Mouse (Mus musculus) ovary, postnatal 36 days (tissue): Measurements from ENCODE around the gene Pepd.

Source experiments
- DNase-seq: peaks from one replicate; pipeline ENCODE4 v3.0.0; 2022; ENCODE audit warnings: low spot score, mixed read lengths

The Pepd gene

DNA sequence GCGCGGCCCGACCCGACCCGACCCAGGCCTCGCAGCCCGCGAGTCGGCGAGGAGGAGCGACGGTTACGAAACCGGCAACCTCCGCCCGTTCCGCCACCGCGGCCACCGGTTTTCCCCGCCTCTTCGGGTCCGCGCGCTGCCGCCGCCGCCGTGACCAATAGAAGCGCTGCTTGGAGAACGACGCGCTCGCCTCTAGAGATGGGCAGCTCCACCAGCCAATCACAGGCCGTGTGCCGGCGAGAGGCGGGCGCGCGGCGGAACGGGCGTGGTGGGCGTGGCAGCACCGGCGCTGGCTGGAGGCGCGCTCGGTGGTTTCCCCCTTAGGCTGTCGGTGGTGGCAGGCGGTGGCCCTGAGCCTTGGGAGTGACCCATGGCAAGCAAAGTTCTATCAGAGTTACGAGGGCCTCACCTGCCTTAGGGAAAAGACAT is 144.3 kb downstream of the Pepd start, which contains the start of gene Cebpg:
TSS of gene Cebpg (minus strand) at position 138 of the 429 bp plus-strand sequence.
- DNase-seq: peak; percentile 98

DNA sequence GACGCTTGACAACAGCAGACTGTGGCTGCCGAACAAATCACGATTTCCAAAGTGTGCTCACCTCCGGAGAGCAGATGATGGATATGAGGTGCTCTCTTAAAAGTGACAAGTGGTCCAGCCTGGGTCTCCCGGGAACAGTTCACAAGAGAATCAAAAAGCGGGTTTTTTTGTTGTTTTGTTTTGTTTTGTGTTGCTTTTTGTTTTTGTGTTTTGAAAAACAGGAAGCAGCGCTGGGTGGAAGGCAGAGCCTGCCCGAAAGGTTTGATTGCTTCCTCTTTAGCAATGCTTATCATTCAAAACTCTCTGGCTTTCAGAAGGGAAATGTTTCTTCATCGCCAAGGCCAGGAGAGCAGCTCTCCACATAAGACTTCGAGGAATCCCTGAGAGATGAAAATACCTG is 144.8 kb downstream of the Pepd start:
- DNase-seq: no peak

DNA sequence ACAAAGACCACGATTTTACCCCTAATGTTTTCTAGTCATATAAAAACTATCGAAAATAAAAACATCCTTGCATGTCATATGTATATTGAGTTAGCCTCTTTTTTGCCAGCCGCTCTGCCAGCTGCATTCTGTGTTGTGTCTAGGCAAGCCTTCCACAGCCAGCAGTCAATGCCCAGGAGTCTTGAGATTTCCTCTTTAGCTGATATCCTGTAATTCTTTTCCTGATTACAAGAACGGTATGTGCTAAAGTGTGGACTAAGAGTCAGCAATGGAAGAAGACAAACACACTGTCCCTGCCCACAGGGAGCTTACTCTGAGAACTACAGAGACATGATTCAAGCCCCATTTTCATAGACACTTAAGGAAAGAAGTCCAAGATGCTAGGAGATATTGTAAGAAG is 145.4 kb downstream of the Pepd start:
- no peak for DNase-seq

DNA sequence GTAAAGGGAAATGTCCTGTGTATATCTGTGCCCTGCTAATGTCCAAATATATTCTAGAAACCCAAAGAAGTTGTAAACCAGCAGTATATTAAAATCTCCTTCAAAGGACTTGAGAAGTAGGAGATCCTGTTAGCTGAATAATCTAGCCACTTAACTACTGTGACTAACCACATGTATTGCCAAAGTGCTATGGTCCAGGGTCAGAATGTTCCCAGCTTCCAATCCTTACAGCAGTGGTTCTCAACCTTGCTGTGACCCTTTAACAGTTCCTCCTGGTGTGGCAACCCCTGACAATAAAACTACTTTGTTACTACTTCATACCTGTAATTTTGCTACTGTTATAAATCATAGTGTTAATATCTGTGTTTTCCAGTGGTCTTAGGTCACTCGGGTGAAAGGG is 146.2 kb downstream of the Pepd start:
- no peak for DNase-seq

DNA sequence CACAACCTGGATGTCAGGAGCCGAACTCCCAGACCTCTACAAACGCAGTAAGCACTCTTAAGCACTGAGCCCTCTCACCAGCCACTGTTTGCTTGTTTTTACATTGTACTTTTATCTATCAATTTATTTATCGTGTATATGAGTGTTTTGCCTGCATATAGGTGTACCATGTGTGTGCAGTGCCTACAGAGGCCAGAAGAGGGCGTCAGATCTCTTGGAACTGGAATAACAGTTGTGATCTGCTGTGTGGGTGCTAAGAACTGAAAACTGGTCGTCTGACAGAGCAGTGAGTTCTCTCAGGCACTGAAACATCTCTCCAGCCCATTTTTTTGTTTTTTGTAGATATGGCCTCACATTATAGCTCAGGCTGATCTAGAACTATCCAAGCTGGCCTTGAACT is 147.3 kb downstream of the Pepd start:
- no peak for DNase-seq

DNA sequence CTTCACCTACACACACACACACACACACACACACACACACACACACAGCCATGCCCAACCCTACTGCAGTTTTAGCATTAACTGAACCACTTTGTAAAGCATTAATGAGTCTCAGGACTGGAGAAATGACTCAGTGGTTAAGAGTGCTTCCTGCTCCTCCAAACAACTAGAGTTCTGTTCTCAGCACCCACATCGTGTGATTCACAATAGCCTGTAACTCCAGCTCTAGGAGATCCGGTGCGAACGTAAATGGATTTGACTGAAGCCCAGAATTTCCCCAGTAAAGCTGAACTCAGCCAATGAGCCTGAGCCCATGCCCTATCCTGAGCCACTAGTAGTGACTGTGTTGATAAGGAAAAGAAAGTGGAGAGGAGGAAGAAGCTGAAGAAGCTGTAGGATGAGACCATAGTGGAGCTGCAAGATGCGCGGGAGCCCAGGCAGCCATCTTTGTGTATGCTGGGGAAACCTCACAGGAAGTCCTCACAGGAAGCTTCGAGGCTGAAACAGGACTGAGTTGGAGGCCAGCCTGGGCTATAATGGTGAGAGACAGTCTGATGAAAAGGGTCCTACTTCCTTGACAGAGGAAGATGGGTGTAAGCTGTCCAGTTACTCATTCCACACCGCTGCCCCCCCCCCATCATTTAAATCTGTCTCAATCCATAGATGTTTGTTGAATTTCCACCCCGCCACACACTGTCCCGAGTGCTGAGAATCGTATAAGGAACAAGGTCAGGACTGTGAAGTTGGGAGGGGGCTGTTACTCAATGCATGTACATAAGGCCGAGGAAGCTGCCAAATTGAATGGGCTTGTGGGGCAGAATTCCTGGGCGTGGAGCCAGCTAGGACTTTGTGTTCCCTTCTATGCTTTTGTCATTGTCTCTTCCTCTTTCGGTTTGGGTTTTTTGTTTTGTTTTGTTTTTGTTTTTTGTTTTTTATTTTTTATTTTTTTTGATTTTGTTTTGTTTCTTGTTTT is 152.4 kb downstream of the Pepd start:
- DNase-seq: peak; percentile 47

DNA sequence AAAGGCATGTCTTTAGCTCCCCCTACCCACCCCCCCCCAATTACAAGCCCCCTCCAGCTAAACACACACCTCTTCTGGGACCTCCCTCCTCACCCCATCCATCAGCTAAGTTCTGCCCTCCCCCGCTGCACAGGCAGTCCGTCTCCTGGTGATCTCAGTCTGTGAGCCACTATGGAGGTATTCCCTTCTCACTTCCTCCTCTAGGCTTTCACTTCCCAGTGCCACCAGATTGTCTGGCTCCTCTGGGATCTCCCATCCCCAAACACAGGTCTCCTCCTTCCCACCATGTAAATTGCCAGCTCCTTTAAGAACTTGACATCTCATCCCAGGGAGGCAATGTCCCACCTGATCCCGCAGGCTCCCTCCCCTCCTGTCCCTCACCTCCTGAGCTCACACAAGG is 153.8 kb downstream of the Pepd start:
- DNase-seq: no peak

DNA sequence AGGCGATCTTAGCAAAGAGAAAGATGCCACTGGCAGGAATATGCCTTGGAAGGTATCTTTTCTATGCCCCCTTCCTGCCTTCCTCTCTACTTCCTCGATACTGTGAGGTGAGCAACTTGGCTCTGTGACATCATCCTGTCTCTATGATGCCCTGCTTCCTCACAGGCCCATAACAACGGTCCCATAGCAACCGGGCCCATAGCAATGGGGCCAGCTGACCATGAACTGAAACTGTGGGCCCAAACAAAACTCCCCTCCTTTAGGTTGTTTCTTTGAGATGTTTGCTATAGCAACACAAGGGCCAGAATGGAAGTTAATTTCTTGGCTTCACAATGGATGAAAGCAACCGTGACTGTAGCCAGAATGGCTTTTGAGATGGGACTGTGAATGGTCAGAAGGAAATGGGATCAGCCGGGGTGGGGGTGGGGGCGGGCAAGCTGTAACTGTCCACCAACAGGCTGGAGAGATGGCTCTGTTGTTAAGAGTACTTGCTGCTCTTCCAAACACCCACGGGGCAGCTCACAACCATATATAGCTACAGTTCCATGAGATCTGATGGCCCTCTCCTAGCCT is 154.5 kb downstream of the Pepd start:
- no peak for DNase-seq

DNA sequence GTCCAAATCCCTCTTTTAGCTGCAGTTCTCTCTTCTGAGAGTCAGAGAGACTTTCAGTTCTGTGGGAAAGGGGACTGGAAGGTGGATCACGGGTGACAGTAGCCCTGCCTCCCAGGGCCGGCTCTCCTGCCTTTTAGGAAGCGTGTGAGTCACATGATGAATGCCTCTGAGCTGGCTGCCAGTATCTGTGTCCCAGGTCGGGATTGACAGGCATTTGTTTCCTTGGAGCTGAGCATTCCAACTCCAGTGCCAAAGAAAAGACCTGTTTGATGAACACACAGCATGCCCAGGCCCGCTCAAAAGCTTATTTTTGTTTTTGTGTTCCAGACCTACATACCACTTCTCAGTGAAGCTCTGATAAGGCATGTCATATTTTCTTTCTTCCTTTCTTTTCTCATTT is 164.5 kb downstream of the Pepd start:
- DNase-seq: peak; percentile 32

DNA sequence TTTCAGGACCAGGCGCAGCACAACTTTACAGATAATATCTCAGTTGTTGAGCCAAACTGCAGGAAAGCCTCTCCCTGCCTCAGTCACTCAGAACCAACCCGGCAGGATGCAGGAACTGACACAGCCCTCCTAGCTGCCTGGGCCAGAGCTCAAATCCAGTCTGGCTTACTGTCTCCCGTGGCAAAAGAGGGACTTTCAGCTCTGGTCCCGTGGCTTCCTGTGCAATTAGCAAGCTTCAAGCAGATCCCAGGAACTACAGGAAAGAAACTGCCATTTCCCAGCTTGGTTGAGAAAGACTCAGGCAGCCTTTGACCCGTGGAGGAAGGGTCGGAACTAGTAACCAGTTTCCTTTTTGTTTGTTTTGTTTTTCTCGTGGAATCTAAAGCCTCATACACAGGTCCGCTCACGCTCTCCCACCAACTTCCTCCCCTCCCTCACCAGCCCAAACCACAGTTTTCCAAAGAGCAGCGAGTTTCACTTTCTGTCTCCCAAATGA is 168.7 kb downstream of the Pepd start:
- DNase-seq: peak; percentile 39

DNA sequence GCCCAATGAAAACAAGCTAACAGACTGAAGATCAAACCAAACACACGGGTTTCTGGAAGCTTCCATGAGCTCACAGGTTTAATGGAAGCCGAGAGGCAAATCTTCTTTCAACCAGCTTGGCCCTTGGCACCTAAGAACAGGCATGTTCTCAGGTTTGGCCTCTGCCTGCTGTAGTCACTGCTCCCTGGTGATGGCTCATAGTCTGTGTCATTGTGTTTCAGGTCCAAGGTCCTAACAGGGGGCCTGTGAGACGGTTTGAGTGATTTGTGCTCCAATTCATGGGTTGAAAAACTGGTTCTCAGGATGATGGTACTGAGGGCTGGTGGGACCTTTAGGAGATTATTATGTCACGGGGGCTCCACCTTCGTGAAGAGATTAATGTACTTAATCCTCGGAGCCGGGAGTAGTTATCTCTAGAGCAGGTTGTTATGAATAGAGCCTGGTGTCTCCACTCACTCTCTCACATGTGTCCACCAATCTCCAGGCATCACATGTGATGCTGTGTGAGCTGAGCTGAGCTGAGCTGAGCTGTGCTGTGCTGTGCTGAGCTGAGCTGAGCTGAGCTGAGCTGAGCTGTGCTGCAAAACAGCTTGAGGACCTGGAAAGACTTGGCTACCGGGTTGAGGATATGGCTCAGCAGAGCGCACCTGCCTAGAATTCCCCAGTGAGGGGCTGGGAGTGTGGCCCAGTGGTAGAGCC is 169.4 kb downstream of the Pepd start:
- DNase-seq: no peak

DNA sequence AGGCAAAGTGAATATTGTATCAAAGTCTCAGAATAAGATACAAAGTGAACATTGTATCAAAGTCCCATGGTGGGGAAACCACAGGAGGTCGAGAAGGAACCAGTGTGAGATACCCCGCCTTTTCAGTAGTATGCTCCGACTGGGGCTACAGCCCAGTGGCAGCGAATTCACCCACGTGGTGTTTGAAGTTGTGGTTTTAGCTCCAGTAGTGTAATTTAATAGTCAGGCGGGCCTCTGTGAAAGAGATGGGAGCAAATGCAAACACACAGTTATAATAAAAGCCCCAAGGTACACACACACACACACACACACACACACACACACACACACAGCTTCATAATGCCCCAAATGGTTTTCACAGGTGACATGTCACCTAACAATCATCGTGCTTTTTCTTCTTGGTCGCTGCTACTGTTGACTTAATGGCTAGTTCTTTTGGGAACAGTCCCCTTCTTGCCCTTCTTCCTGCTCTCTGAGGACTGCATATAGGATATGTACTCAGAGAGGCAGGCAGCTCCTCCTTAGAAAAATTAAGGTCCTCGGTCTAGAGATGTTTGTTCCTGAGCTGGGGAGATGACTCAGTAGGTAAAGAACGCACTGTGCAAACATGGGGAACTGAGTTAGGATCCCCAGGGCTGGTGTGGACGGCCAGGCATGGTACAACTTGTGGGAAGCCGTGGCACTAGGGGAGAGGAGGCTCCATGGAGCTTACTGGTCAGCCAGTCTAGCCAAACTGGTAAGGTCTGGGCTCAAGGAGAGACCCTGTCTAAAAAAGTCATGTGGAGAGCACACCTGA is 172.6 kb downstream of the Pepd start:
- DNase-seq: no peak

DNA sequence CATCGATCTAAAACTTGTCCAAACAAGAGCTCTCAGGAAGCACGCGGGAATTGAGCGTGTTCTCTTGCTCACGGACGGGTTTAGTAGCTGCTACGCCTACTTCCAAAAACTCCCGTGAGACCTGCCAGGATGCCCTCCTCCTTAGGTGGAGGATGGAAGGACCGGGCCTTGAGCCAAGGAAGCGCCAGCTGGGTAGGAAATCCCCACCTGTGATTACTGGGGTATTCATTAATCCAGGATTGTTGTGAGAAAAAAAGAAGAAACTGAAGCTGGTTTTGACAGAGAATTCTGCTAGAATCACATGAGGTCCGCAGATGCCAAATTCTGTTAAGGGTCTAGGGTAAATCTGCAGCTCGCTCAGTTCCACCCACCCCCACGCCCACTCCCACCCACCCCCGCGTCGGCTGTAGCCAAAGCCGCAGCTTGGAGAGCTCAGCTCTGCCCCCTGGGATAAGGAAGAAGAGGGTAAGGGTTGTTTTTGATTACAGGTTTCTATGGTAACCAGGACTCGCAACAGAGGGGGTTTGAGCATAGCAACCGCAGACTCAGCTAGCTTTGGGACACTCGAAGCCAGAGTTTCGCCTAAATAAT is 174.2 kb downstream of the Pepd start:
- DNase-seq: no peak

DNA sequence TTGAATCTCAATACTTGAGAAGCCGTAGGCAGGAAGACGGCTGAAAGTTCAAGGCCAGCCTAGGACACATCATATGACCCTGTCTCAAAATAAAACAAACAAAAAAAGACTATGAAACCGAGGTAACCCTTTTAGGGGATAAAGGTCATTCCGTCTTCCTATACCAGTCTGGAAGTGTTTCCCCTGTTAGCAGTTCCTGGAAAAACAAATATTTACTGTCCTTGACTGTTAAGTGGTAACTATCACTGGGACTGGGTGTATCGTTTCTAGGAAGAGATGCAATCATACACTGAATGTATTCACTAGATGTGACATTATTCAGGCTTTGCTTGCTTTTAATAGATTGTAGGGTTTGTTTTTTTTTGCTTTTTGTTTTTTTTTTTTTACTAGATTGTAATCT is 178.4 kb downstream of the Pepd start:
- no peak for DNase-seq
